Mouse (Mus musculus) cerebellum, adult 8-10 months (tissue): Measurements from ENCODE around the gene Phospho2.

Experiments
- DNase-seq: peaks from one replicate; pipeline ENCODE4 v3.0.0; 2022

Phospho2 gene

DNA sequence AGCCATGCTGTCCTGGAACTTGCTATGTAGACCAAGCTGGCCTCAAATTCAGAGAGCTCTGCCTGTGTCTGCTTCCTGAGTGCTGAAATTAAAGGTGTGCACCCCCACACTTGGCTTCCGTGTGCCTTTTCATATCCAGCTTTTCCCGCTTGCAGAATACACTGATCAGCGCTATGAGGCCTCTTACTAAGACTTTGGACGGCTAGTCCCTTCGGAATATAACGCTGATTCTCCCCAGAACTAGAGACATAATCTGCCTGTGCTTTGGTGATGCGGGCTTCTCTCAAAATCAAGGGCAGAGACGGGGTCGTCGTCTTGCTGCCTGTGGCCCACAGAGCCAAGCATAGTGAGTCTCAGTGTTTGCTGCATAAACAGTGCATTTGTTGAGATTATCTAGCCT lies 36.5 kb downstream of the Phospho2 start:
- DNase-seq = peak; percentile 26

- peak; percentile 67 for DNase-seq
Observed at GRCm38 (mm10) chr2:69826380-69826779, 37.0 kb downstream of the Phospho2 start.

DNA sequence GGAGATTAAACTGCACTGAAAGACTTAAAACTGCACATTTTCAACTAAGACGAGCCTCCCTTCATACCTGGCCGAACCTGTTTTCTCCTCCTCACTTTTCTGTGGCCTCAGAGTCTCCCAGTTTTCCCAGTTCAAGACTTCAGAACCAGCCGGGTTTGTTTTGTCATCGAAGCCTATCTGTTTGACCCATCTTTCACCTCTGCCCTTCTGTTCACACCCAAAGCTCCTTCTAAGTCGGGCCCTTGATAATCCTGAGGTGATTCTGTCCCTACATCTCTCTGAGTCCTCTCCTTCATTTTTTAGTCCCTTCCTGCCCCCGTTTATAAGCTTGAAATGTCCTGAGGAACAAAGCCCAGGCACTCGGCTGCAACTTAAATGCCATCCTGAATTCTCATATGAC lies 38.6 kb downstream of the Phospho2 start:
- DNase-seq = no peak

DNA sequence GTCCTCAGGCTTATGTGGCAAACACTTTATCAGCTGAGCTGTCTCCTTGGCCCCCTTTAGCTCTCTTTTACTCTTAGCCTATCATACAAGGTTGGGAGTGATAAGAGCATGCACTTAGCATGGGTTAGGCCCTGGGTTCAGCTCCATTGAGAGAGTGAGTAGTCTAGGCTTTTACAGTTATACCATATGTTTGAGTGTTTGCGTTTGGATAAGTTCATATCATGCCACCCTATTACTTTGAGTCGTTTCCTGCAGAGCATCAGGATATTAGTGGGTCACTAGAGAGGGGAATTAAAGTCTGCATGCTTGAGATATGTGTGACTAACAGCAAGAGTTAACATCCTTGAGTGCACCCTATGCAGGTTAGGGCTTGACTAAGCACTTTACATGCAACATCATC lies 40.3 kb downstream of the Phospho2 start:
- DNase-seq = no peak

- no peak for DNase-seq
Observed at GRCm38 (mm10) chr2:69830116-69830515, 40.7 kb downstream of the Phospho2 start.

- DNase-seq = no peak
Observed at GRCm38 (mm10) chr2:69837244-69837967, 48.0 kb downstream of the Phospho2 start.

DNA sequence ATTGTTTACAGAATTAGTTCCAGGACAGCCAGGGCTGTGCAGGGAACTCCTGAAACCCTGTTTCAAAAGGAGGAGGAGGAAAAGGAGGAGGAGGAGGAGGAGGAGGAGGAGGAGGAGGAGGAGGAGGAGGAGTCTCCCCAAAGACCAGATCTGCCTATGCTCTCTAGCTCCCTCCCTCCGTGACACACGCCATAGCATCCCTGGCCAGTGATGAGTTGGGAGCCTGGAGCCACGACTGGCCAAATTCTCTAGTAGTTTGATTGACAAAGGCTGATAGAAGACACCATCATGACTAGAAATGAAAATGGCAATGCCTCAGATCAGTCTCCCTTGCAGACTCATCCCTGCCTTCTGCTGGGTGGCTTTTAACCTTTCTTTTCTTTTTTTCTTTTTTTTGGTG lies 48.6 kb downstream of the Phospho2 start:
- DNase-seq = no peak

- DNase-seq = no peak
Observed at GRCm38 (mm10) chr2:69838707-69839106, 49.3 kb downstream of the Phospho2 start.

DNA sequence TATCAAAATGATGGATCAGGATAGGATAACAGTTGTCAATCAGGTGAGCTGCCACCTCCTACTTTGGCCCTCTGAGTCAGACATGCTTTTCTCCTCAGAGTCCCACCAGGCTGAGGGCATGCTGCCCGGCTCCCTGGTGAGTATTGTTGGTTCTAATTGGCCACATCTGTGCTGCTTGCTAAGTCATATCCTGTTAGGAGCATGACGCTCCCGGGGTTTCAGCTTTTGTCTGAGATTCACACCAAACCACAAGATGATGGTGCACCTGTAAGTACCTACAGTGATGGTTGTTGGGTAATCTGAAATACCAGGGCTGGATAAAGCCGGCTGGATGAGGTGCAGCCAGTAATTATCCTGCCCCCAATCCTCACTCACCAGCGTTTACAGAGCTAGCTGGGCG lies 50.8 kb downstream of the Phospho2 start:
- DNase-seq = no peak

DNA sequence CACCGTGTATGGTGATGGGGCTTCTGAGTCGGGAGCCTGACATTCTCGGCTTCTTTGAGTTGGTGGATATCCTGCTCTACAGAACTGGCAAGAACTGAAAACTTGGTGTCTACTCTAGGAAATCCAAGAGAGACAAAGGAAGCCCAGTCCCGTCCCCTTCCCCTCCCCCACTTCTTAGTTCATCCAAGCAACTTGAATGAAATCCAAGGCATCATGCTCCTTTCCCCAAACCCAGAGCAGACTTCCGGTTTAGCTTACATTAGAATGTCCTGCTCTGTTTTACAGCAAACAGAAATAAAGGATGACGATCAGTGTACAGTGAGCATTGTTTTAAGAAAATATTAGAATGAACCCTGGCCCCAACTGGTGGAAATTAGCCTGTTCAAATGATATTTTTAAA lies 59.8 kb downstream of the Phospho2 start:
- no peak for DNase-seq
